Mouse (Mus musculus): ENCODE data around the gene Agpat4. TPM values are rescaled to one million over a fixed set of nuclear protein-coding genes. Genes with fewer than 3 reads are reported as not detected.

Agpat4 gene
- 17.7 and 21.7 TPM in 2 replicates for polyA plus RNA-seq (2014; fragmentation: Nextera tagmentation; extraction: Ambion mirVana)

GRCm38 (mm10) chr17:12118561-12118925, at the start of gene Agpat4:
Agpat4 (plus strand) TSS chr17:12118704.
- no peaks in the 10 kb centered on the region for H3K27me3 ChIP-seq (replicated peaks; ENCODE audit: control insufficient read depth, insufficient read depth, low read length)
- no peaks in the 10 kb centered on the region for H3K36me3 ChIP-seq (ENCODE audit: control insufficient read depth, insufficient read depth, low read length)
- ATAC-seq (replicated peaks; ENCODE audit: low FRiP score, low TSS enrichment, low read depth) (peak; percentile 69), DNase-seq (ENCODE audit: low spot score) (no peak)
- H3K4me1 ChIP-seq (replicated peaks; ENCODE audit: control insufficient read depth, insufficient read depth, low read length): peaks cover 10% of the 10 kb centered on the region
- peak within 1 kb of the TSS; percentile 54 for H3K4me2 ChIP-seq (ENCODE audit: low read length)
- 0% methylated on average over 13 of the region's 13 CpGs for WGBS
- H3K4me3 ChIP-seq (ENCODE audit: low read depth, low read length): peak within 1 kb of the TSS; percentile 55
- H3K9ac ChIP-seq (ENCODE audit: low read length): peak within 1 kb of the TSS; percentile 71
- H3K9me3 ChIP-seq (ENCODE audit: control insufficient read depth, low read length): 0 out of 2 replicates have a peak, but pooled peaks cover 3% of the 10 kb centered on the region
- peak within 1 kb of the TSS; percentile 88 for H3K27ac ChIP-seq (ENCODE audit: low read depth)

GRCm38 (mm10) chr17:12076816-12077215, 41.7 kb upstream of the Agpat4 start:
- WGBS: 85% methylated on average over 2 of the region's 2 CpGs

GRCm38 (mm10) chr17:12080656-12081495, 37.6 kb upstream of the Agpat4 start:
- no peaks in the 10 kb centered on the region for H3K4me1 ChIP-seq (replicated peaks; ENCODE audit: control insufficient read depth, insufficient read depth, low read length)
- H3K4me2 ChIP-seq (ENCODE audit: low read length): no peak overlapping the region; the same call in 1 of the 2 replicates
- H3K27me3 ChIP-seq (replicated peaks; ENCODE audit: control insufficient read depth, insufficient read depth, low read length): no peaks in the 10 kb centered on the region
- no peak overlapping the region for H3K27ac ChIP-seq (ENCODE audit: low read depth)
- H3K36me3 ChIP-seq (ENCODE audit: control insufficient read depth, insufficient read depth, low read length): no peaks in the 10 kb centered on the region
- H3K4me3 ChIP-seq (ENCODE audit: low read depth, low read length): no peak overlapping the region
- no peak overlapping the region for H3K9ac ChIP-seq (ENCODE audit: low read length)
- H3K9me3 ChIP-seq (ENCODE audit: control insufficient read depth, low read length): no peaks in the 10 kb centered on the region
- DNase-seq (ENCODE audit: low spot score): no peak
- WGBS: 41% methylated on average over 20 of the region's 20 CpGs
- ATAC-seq (replicated peaks; ENCODE audit: low FRiP score, low TSS enrichment, low read depth): no peak

More at GRCm38 (mm10) chr17:12076816-12077215, 41.7 kb upstream of the Agpat4 start:
- Histone ChIP-seq H3K4me2 (ENCODE audit: low read length) (no peak overlapping the region), H3K9ac (ENCODE audit: low read length) (no peak overlapping the region), H3K27me3 (replicated peaks; ENCODE audit: control insufficient read depth, insufficient read depth, low read length) (no peaks in the 10 kb centered on the region), H3K4me3 (ENCODE audit: low read depth, low read length) (no peak overlapping the region), H3K9me3 (ENCODE audit: control insufficient read depth, low read length) (no peaks in the 10 kb centered on the region), H3K4me1 (replicated peaks; ENCODE audit: control insufficient read depth, insufficient read depth, low read length) (no peaks in the 10 kb centered on the region), H3K36me3 (ENCODE audit: control insufficient read depth, insufficient read depth, low read length) (no peaks in the 10 kb centered on the region), H3K27ac (ENCODE audit: low read depth) (no peak overlapping the region)
- DNase-seq (ENCODE audit: low spot score) (no peak), ATAC-seq (replicated peaks; ENCODE audit: low FRiP score, low TSS enrichment, low read depth) (no peak)

DNA sequence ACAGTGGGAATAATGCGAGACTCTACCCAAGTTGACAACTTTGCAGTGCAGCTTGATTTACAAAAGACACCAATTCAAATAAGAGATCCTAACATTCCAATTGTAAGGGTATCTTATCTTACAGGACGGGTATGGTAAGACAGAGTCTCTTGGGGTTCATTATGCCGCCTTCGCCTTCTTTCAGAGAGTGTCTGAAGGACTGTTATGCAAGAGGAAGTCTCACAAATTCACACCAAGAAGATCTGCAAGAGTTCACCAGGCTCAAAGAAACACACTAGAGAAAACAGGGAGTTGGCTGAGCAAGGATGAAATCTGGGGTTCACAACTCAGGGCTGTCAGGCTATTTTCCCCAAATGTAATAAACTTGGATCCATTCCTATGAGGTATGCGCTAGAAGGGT, 36.3 kb upstream of the Agpat4 start:
- Histone ChIP-seq H3K27ac (ENCODE audit: low read depth) (no peak overlapping the region), H3K9ac (ENCODE audit: low read length) (no peak overlapping the region), H3K4me2 (ENCODE audit: low read length) (no peak overlapping the region), H3K27me3 (replicated peaks; ENCODE audit: control insufficient read depth, insufficient read depth, low read length) (no peaks in the 10 kb centered on the region), H3K9me3 (ENCODE audit: control insufficient read depth, low read length) (no peaks in the 10 kb centered on the region), H3K4me1 (replicated peaks; ENCODE audit: control insufficient read depth, insufficient read depth, low read length) (no peaks in the 10 kb centered on the region), H3K4me3 (ENCODE audit: low read depth, low read length) (no peak overlapping the region), H3K36me3 (ENCODE audit: control insufficient read depth, insufficient read depth, low read length) (no peaks in the 10 kb centered on the region)
- WGBS: 90% methylated on average over 5 of the region's 5 CpGs
- DNase-seq (ENCODE audit: low spot score) (no peak), ATAC-seq (replicated peaks; ENCODE audit: low FRiP score, low TSS enrichment, low read depth) (no peak)

GRCm38 (mm10) chr17:12090261-12090927, 28.1 kb upstream of the Agpat4 start:
- no peaks in the 10 kb centered on the region for H3K27me3 ChIP-seq (replicated peaks; ENCODE audit: control insufficient read depth, insufficient read depth, low read length)
- WGBS: 73% methylated on average over 5 of the region's 5 CpGs
- H3K4me2 ChIP-seq (ENCODE audit: low read length): no peak overlapping the region
- DNase-seq (ENCODE audit: low spot score): no peak
- H3K36me3 ChIP-seq (ENCODE audit: control insufficient read depth, insufficient read depth, low read length): no peaks in the 10 kb centered on the region
- no peak for ATAC-seq (replicated peaks; ENCODE audit: low FRiP score, low TSS enrichment, low read depth)
- H3K4me3 ChIP-seq (ENCODE audit: low read depth, low read length): no peak overlapping the region
- no peaks in the 10 kb centered on the region for H3K4me1 ChIP-seq (replicated peaks; ENCODE audit: control insufficient read depth, insufficient read depth, low read length)
- H3K9me3 ChIP-seq (ENCODE audit: control insufficient read depth, low read length): no peaks in the 10 kb centered on the region
- H3K27ac ChIP-seq (ENCODE audit: low read depth): no peak overlapping the region
- no peak overlapping the region for H3K9ac ChIP-seq (ENCODE audit: low read length)

GRCm38 (mm10) chr17:12092901-12093564, 25.5 kb upstream of the Agpat4 start:
- H3K9ac ChIP-seq (ENCODE audit: low read length): no peak overlapping the region
- no peaks in the 10 kb centered on the region for H3K9me3 ChIP-seq (ENCODE audit: control insufficient read depth, low read length)
- H3K27ac ChIP-seq (ENCODE audit: low read depth): no peak overlapping the region
- no peak overlapping the region for H3K4me2 ChIP-seq (ENCODE audit: low read length)
- no peak overlapping the region for H3K4me3 ChIP-seq (ENCODE audit: low read depth, low read length)
- H3K36me3 ChIP-seq (ENCODE audit: control insufficient read depth, insufficient read depth, low read length): no peaks in the 10 kb centered on the region
- DNase-seq (ENCODE audit: low spot score) (no peak), ATAC-seq (replicated peaks; ENCODE audit: low FRiP score, low TSS enrichment, low read depth) (no peak)
- 87% methylated on average over 6 of the region's 6 CpGs for WGBS
- H3K27me3 ChIP-seq (replicated peaks; ENCODE audit: control insufficient read depth, insufficient read depth, low read length): no peaks in the 10 kb centered on the region
- no peaks in the 10 kb centered on the region for H3K4me1 ChIP-seq (replicated peaks; ENCODE audit: control insufficient read depth, insufficient read depth, low read length)

DNA sequence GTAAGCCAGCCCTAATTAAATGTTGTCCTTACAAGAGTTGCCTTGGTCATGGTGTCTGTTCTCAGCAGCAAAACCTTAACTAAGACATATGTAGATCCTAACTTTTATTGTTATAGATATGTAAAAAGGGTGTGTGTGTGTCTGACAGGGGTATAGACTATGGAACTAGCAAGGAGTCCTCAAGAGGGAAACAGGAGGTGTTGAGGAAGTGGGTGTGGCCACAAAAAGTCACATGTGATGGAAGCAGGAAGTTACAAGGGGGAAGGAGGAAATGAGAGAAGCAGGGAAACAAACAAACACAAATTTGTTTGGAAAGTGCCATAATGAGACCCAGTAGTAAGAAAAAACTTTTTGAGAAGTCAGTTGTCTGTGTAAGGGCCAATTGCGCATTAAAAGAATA, 24.5 kb upstream of the Agpat4 start:
- DNase-seq (ENCODE audit: low spot score) (no peak), ATAC-seq (replicated peaks; ENCODE audit: low FRiP score, low TSS enrichment, low read depth) (no peak)
- Histone ChIP-seq H3K9ac (ENCODE audit: low read length) (no peak overlapping the region), H3K4me3 (ENCODE audit: low read depth, low read length) (no peak overlapping the region), H3K9me3 (ENCODE audit: control insufficient read depth, low read length) (no peaks in the 10 kb centered on the region), H3K4me2 (ENCODE audit: low read length) (no peak overlapping the region), H3K27me3 (replicated peaks; ENCODE audit: control insufficient read depth, insufficient read depth, low read length) (no peaks in the 10 kb centered on the region), H3K36me3 (ENCODE audit: control insufficient read depth, insufficient read depth, low read length) (no peaks in the 10 kb centered on the region), H3K27ac (ENCODE audit: low read depth) (no peak overlapping the region), H3K4me1 (replicated peaks; ENCODE audit: control insufficient read depth, insufficient read depth, low read length) (no peaks in the 10 kb centered on the region)
- WGBS: 97% methylated on average over 1 of the region's 1 CpGs

GRCm38 (mm10) chr17:12094827-12095590, 23.5 kb upstream of the Agpat4 start:
- H3K4me3 ChIP-seq (ENCODE audit: low read depth, low read length): no peak overlapping the region
- DNase-seq (ENCODE audit: low spot score) (no peak), ATAC-seq (replicated peaks; ENCODE audit: low FRiP score, low TSS enrichment, low read depth) (no peak)
- peaks cover 2% of the 10 kb centered on the region for H3K9me3 ChIP-seq (ENCODE audit: control insufficient read depth, low read length)
- H3K4me1 ChIP-seq (replicated peaks; ENCODE audit: control insufficient read depth, insufficient read depth, low read length): no peaks in the 10 kb centered on the region
- H3K9ac ChIP-seq (ENCODE audit: low read length): no peak overlapping the region
- H3K27ac ChIP-seq (ENCODE audit: low read depth): no peak overlapping the region
- WGBS: 91% methylated on average over 9 of the region's 9 CpGs
- no peaks in the 10 kb centered on the region for H3K27me3 ChIP-seq (replicated peaks; ENCODE audit: control insufficient read depth, insufficient read depth, low read length)
- H3K4me2 ChIP-seq (ENCODE audit: low read length): no peak overlapping the region
- no peaks in the 10 kb centered on the region for H3K36me3 ChIP-seq (ENCODE audit: control insufficient read depth, insufficient read depth, low read length)

All from intestine, embryonic 14.5 days (tissue).